24 mouse cellular contexts compared by ENCODE assay signal in the genomic region with DNA sequence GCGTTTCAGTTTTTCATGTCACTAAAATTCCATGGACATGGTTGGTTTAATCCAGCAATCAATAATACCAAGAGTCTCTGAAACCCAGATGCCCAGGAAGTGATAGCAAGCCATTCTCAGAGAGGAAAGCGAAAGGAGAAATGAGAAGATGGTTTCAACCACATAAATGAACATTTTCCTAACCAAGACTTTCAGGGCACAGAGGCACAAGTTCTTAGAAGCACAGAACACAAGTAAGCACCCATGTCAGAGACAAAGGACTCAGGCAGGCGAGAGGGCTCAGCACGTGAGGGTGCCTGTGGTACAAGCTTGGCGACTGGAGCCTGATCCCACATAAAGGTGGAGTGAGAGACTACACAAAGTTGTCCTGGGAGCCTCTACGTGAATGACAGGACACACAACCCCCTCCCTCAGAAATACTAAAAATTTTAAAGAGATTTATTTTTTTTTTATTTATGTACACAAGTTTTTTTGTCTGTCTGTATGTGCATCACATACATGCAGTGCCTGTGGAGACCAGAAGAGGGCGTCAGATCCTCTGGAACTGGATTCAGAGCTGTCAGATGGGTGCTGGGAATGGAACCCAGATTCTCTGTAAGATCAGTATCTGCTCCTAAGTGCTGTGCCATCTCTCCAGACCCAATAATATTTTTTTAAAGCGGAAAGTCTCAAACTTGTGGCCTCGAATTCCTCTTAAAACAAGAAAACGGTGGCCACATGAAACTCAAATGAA. TPM values are rescaled to one million over a fixed set of nuclear protein-coding genes. Genes with fewer than 3 reads are reported as not detected.
DNase-seq lines count a peak whose midpoint lies in the region; ATAC-seq and TF ChIP-seq lines count a peak whose summit lies in the region.
"Had no signal": no experiment of that assay in that cellular context is flagged by ENCODE, and none has a peak within 500 bp of the region (broad histone marks: within the 10 kb centered on the region; RNA-seq: fewer than 3 reads in every experiment).

No protein-coding gene starts in this region.

- no peak for DNase-seq in heart, adult 2 months
- no peak for DNase-seq in heart, adult 8-10 months (ENCODE audit: low spot score)
- peak; percentile 6 for DNase-seq in CH12.LX (ENCODE audit: extremely low read depth)
- DNase-seq in R1 (ENCODE audit: low read depth, low spot score) = peak; percentile 61
- DNase-seq in stomach, postnatal 0 days (ENCODE audit: low spot score) = no peak
- DNase-seq: adrenal gland, postnatal 14 days; B cell, adult 2 months; cerebellum, adult 11-12 months; cerebellum, adult 9-10 months; cerebellum, postnatal 36 days; gastrocnemius, postnatal 14 days; heart, postnatal 10 days; heart, postnatal 4 days had no signal

- TF ChIP-seq EP300 in heart, adult 2 months (IDR thresholded peaks at IDR 0.05; ENCODE audit: insufficient read depth, low read depth, low read length) = no peak
- TF ChIP-seq EP300 in CH12.LX (IDR thresholded peaks at IDR 0.05; ENCODE audit: low read length) = peak; percentile 79
- no peak for TF ChIP-seq EP300 in stomach, postnatal 0 days (optimal IDR thresholded peaks at IDR 0.05)

- H3K27ac ChIP-seq in heart, adult 2 months = no peak overlapping the region
- H3K27ac ChIP-seq in CH12.LX (ENCODE audit: insufficient read depth, low read depth) = no peak overlapping the region
- H3K27ac ChIP-seq in stomach, postnatal 0 days (replicated peaks) = no peak overlapping the region
- H3K27ac ChIP-seq in kidney, embryonic 14.5 days (ENCODE audit: low read depth, low read length) = no peak overlapping the region
- H3K27ac ChIP-seq in intestine, postnatal 0 days (ENCODE audit: low read depth, low read length) = no peak overlapping the region
- H3K27ac ChIP-seq: embryonic facial prominence, embryonic 13.5 days; forebrain, embryonic 12.5 days; heart, embryonic 10.5 days; hindbrain, embryonic 12.5 days; hindbrain, postnatal 0 days had no signal

- H3K36me3 ChIP-seq in heart, adult 2 months (ENCODE audit: control insufficient read depth, insufficient read depth, low read length) = no peaks in the 10 kb centered on the region
- no peaks in the 10 kb centered on the region for H3K36me3 ChIP-seq in CH12.LX (replicated peaks in 1 of 2; ENCODE audit: control insufficient read depth in 1 of 2, insufficient read depth in 1 of 2, low read length in 1 of 2)
- peaks cover 4% of the 10 kb centered on the region; the same call in 1 of the 2 replicates for H3K36me3 ChIP-seq in stomach, postnatal 0 days (ENCODE audit: control insufficient read depth, insufficient read depth, low read length)
- H3K36me3 ChIP-seq in kidney, embryonic 14.5 days (ENCODE audit: control insufficient read depth, insufficient read depth, low read length) = no peaks in the 10 kb centered on the region
- H3K36me3 ChIP-seq in intestine, postnatal 0 days (ENCODE audit: control insufficient read depth, insufficient read depth) = no peaks in the 10 kb centered on the region
- H3K36me3 ChIP-seq: embryonic facial prominence, embryonic 13.5 days; forebrain, embryonic 12.5 days; G1E; heart, embryonic 10.5 days; hindbrain, embryonic 12.5 days had no signal

- no peak for TF ChIP-seq POLR2A in heart, adult 2 months (IDR thresholded peaks at IDR 0.05; ENCODE audit: insufficient read depth, low read depth, low read length)
- no peak for TF ChIP-seq POLR2A in CH12.LX (IDR thresholded peaks at IDR 0.05; ENCODE audit: low read depth, low read length)

- WGBS in heart, adult 2 months = 89% methylated on average over 10 of the region's 10 CpGs
- WGBS in stomach, postnatal 0 days = 88% methylated on average over 10 of the region's 10 CpGs
- 86% methylated on average over 10 of the region's 10 CpGs for WGBS in kidney, embryonic 14.5 days
- WGBS in intestine, postnatal 0 days = 85% methylated on average over 10 of the region's 10 CpGs

- intact Hi-C loops in heart, adult 2 months (cut with DNase I) = no loop called here

- no peaks in the 10 kb centered on the region for H3K4me1 ChIP-seq in heart, adult 2 months (ENCODE audit: control insufficient read depth, insufficient read depth, low read length)
- H3K4me1 ChIP-seq in CH12.LX (ENCODE audit: control insufficient read depth in 1 of 2, insufficient read depth in 2 of 2) = peaks cover 4 to 5% of the 10 kb centered on the region in 2 experiments; a peak in 3 of 4 replicates
- no peaks in the 10 kb centered on the region for H3K4me1 ChIP-seq in stomach, postnatal 0 days (replicated peaks; ENCODE audit: control insufficient read depth, insufficient read depth)
- no peaks in the 10 kb centered on the region for H3K4me1 ChIP-seq in kidney, embryonic 14.5 days (ENCODE audit: control insufficient read depth, insufficient read depth, low read length)
- no peaks in the 10 kb centered on the region for H3K4me1 ChIP-seq in intestine, postnatal 0 days (replicated peaks; ENCODE audit: control insufficient read depth, insufficient read depth, low read length)
- H3K4me1 ChIP-seq: embryonic facial prominence, embryonic 13.5 days; forebrain, embryonic 12.5 days; hindbrain, embryonic 12.5 days had no signal

- H3K4me2 ChIP-seq in CH12.LX (ENCODE audit: insufficient read depth, low read depth, poor library complexity, severe bottlenecking) = no peak overlapping the region
- H3K4me2 ChIP-seq in stomach, postnatal 0 days (replicated peaks; ENCODE audit: low read depth) = no peak overlapping the region
- no peak overlapping the region for H3K4me2 ChIP-seq in kidney, embryonic 14.5 days (replicated peaks; ENCODE audit: low read depth, low read length)
- H3K4me2 ChIP-seq in intestine, postnatal 0 days (replicated peaks; ENCODE audit: low read depth) = no peak overlapping the region
- H3K4me2 ChIP-seq: embryonic facial prominence, embryonic 13.5 days; forebrain, embryonic 12.5 days; hindbrain, embryonic 12.5 days had no signal

- no peak overlapping the region for H3K4me3 ChIP-seq in heart, adult 2 months
- no peak overlapping the region for H3K4me3 ChIP-seq in CH12.LX (replicated peaks in 1 of 3; ENCODE audit: low read depth in 2 of 3, low read length in 2 of 3, poor library complexity in 1 of 3)
- no peak overlapping the region for H3K4me3 ChIP-seq in stomach, postnatal 0 days (ENCODE audit: low read depth, low read length)
- no peak overlapping the region for H3K4me3 ChIP-seq in kidney, embryonic 14.5 days (ENCODE audit: low read length)
- no peak overlapping the region for H3K4me3 ChIP-seq in intestine, postnatal 0 days (ENCODE audit: low read depth, low read length)
- H3K4me3 ChIP-seq: embryonic facial prominence, embryonic 13.5 days; forebrain, embryonic 12.5 days; heart, embryonic 10.5 days; hindbrain, embryonic 12.5 days had no signal

- TF ChIP-seq RAD21 in CH12.LX (IDR thresholded peaks at IDR 0.05; ENCODE audit: low read depth, low read length) = no peak

- H3K9ac ChIP-seq in heart, adult 2 months (ENCODE audit: low read depth, low read length) = no peak overlapping the region
- no peak overlapping the region for H3K9ac ChIP-seq in CH12.LX (ENCODE audit: insufficient read depth, low read depth)
- no peak overlapping the region for H3K9ac ChIP-seq in stomach, postnatal 0 days (ENCODE audit: low read length)
- H3K9ac ChIP-seq in kidney, embryonic 14.5 days (ENCODE audit: low read depth, low read length) = no peak overlapping the region
- H3K9ac ChIP-seq in intestine, postnatal 0 days (ENCODE audit: low read depth, low read length) = no peak overlapping the region
- H3K9ac ChIP-seq: embryonic facial prominence, embryonic 13.5 days; forebrain, embryonic 12.5 days; hindbrain, embryonic 12.5 days had no signal

- no peaks in the 10 kb centered on the region for H3K79me2 ChIP-seq in heart, adult 2 months (replicated peaks; ENCODE audit: control insufficient read depth, insufficient read depth, low read length)
- H3K79me2 ChIP-seq in CH12.LX (replicated peaks; ENCODE audit: control insufficient read depth, extremely low read depth, insufficient read depth, poor library complexity, severe bottlenecking) = no peaks in the 10 kb centered on the region

- ATAC-seq in stomach, postnatal 0 days (ENCODE audit: low FRiP score, low TSS enrichment) = no peak
- ATAC-seq in kidney, embryonic 14.5 days (ENCODE audit: low FRiP score, low TSS enrichment) = no peak
- ATAC-seq in intestine, postnatal 0 days = no peak
- ATAC-seq: activated CD4-positive, CD25-positive, alpha-beta regulatory T cell, adult 4 months; CD4-positive, CD25-positive, alpha-beta regulatory T cell, adult 4 months; forebrain, embryonic 16.5 days; hindbrain, postnatal 0 days had no signal

- peak; percentile 36 for TF ChIP-seq CTCF in heart, adult 2 months (IDR thresholded peaks at IDR 0.05)
- TF ChIP-seq CTCF in CH12.LX (conservative IDR thresholded peaks at IDR 0.05 in 1 of 2, IDR thresholded peaks at IDR 0.05 in 1 of 2; ENCODE audit: low read depth in 2 of 2, low read length in 2 of 2) = no peak
- peak; percentile 33 for TF ChIP-seq CTCF in stomach, postnatal 0 days (IDR thresholded peaks at IDR 0.05; ENCODE audit: low read depth)
- no peak for TF ChIP-seq CTCF in intestine, postnatal 0 days (IDR thresholded peaks at IDR 0.05; ENCODE audit: low read depth)

- dilution Hi-C loops in CH12.LX (cut with MboI; ENCODE audit: extremely low pct_ligation_motif_present, extremely low pct_unique_long_range_greater_than_20kb, low sequenced_read_pairs) = no loop called here

- in situ Hi-C loops in CH12.LX (cut with MboI; ENCODE audit: low pct_ligation_motif_present, low pct_unique_long_range_greater_than_20kb, low sequenced_read_pairs) = no loop called here

- H3K27me3 ChIP-seq in heart, adult 2 months (ENCODE audit: control insufficient read depth, insufficient read depth, low read length) = no peaks in the 10 kb centered on the region
- H3K27me3 ChIP-seq in CH12.LX (replicated peaks) = peaks cover 58% of the 10 kb centered on the region
- no peaks in the 10 kb centered on the region for H3K27me3 ChIP-seq in stomach, postnatal 0 days (ENCODE audit: control insufficient read depth, insufficient read depth, low read length)
- no peaks in the 10 kb centered on the region for H3K27me3 ChIP-seq in kidney, embryonic 14.5 days (ENCODE audit: control insufficient read depth, insufficient read depth, low read length)
- H3K27me3 ChIP-seq in intestine, postnatal 0 days (replicated peaks; ENCODE audit: control insufficient read depth, insufficient read depth, low read length) = no peaks in the 10 kb centered on the region
- H3K27me3 ChIP-seq: embryonic facial prominence, embryonic 13.5 days; forebrain, embryonic 12.5 days; hindbrain, embryonic 12.5 days had no signal

- no peaks in the 10 kb centered on the region for H3K9me3 ChIP-seq in CH12.LX (replicated peaks; ENCODE audit: low read length)
- no peaks in the 10 kb centered on the region for H3K9me3 ChIP-seq in stomach, postnatal 0 days (ENCODE audit: control insufficient read depth, low read length)
- no peaks in the 10 kb centered on the region for H3K9me3 ChIP-seq in kidney, embryonic 14.5 days (ENCODE audit: control insufficient read depth, low read length)
- H3K9me3 ChIP-seq in intestine, postnatal 0 days (ENCODE audit: control insufficient read depth) = no peaks in the 10 kb centered on the region
- H3K9me3 ChIP-seq: embryonic facial prominence, embryonic 13.5 days; forebrain, embryonic 12.5 days; G1E; heart, embryonic 10.5 days; hindbrain, embryonic 12.5 days had no signal

RNA-seq across cellular contexts. Expression of gene Htra3, which starts 23.7 kb away (rescaled TPM):
- 100 to 1,000 TPM; 101 to 102 TPM for total RNA-seq in heart, adult 2 months (2021)
- 130 and 147 TPM in 2 replicates for polyA plus RNA-seq in heart, adult 2 months (2012; rRNA removed)
- total RNA-seq in heart, adult 8-10 months (2022) = 10 to 100 TPM; 70.4 to 85.8 (median 82.5) TPM
- total RNA-seq in CH12.LX (2012; rRNA removed) = not detected in 2 replicates
- not detected in 2 replicates for total RNA-seq in CH12.LX (2014; rRNA removed)
- polyA plus RNA-seq in CH12.LX (2012; ENCODE audit: insufficient read length, low read depth) = not detected in 2 replicates
- polyA plus RNA-seq in stomach, postnatal 0 days (2015; fragmentation: Nextera tagmentation; extraction: Ambion mirVana) = 39.4 and 47.5 TPM in 2 replicates
- 7.0 and 8.6 TPM in 2 replicates for polyA plus RNA-seq in kidney, embryonic 14.5 days (2014; fragmentation: Nextera tagmentation; extraction: Ambion mirVana)
- 24.5 and 25.5 TPM in 2 replicates for polyA plus RNA-seq in intestine, postnatal 0 days (2015; fragmentation: Nextera tagmentation; extraction: Ambion mirVana)
- total RNA-seq: G1E had no signal
- polyA plus RNA-seq: activated CD4-positive, CD25-positive, alpha-beta regulatory T cell, adult 4 months; CD4-positive, CD25-positive, alpha-beta regulatory T cell, adult 4 months; G1E had no signal

Comparison
In these comparisons a context has a peak if more than half of its experiments do, and no peak if none do; other contexts are left out.
1. DNase-seq: peak in CH12.LX (single experiment) and R1 (single experiment); none in heart, adult 2 months (0 of 2), heart, adult 8-10 months (single experiment) and stomach, postnatal 0 days (single experiment).
2. CTCF ChIP-seq: peak in heart, adult 2 months (single experiment) and stomach, postnatal 0 days (single experiment); none in CH12.LX (0 of 2) and intestine, postnatal 0 days (single experiment).